10 mouse cellular contexts compared by ENCODE assay signal in the genomic region with DNA sequence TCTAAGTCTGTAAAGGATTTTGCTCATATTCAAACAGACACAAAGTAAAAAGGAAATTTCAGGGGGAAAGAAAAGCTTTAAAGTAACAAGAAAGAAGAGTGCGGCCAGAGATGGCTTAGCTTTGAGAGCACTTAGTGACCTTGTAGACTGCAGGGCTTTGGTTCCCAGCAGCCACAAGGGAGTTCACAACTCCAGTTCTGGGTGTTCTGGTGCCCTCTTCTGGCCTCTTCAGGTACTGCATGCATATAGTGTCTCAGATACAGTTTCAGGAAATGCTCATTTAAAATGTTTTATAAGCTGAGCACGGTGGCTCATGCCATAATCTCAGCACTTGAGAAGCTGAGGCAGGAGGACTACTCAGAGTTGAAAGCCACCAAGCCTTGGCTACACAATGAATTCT. TPM values are rescaled to one million over a fixed set of nuclear protein-coding genes. Genes with fewer than 3 reads are reported as not detected.
A peak's percentile ranks its signal among the peaks of the same experiment; 100 is the strongest.
DNase-seq lines count a peak whose midpoint lies in the region; ATAC-seq and TF ChIP-seq lines count a peak whose summit lies in the region.
"Had no signal": no experiment of that assay in that cellular context is flagged by ENCODE, and none has a peak within 500 bp of the region (broad histone marks: within the 10 kb centered on the region; RNA-seq: fewer than 3 reads in every experiment).

No protein-coding gene starts in this region.

- H3K4me3 ChIP-seq in lung, adult 2 months (replicated peaks; ENCODE audit: extremely low read depth, low read depth, low read length): no peak overlapping the region
- H3K4me3 ChIP-seq: embryonic facial prominence, embryonic 13.5 days; hindbrain, embryonic 15.5 days had no signal

- ATAC-seq in erythroblast, adult 5-6 weeks (replicated peaks; ENCODE audit: low FRiP score, poor library complexity, severe bottlenecking): no peak; the same call in 1 of the 2 replicates

- peak; percentile 28 for TF ChIP-seq CTCF in lung, adult 2 months (IDR thresholded peaks at IDR 0.05; ENCODE audit: insufficient read depth, low read length)

- no peaks in the 10 kb centered on the region for H3K27me3 ChIP-seq in splenic B cell, adult 2 months (ENCODE audit: control insufficient read depth, insufficient read depth, low read length, poor library complexity, severe bottlenecking)
- H3K27me3 ChIP-seq: embryonic facial prominence, embryonic 13.5 days; hindbrain, embryonic 15.5 days had no signal

- no peaks in the 10 kb centered on the region for H3K36me3 ChIP-seq in splenic B cell, adult 2 months (ENCODE audit: control insufficient read depth, insufficient read depth, low read length, poor library complexity, severe bottlenecking)
- H3K36me3 ChIP-seq: embryonic facial prominence, embryonic 13.5 days; hindbrain, embryonic 15.5 days had no signal

- H3K4me1 ChIP-seq in lung, adult 2 months (ENCODE audit: control insufficient read depth, insufficient read depth, low read length): no peaks in the 10 kb centered on the region
- H3K4me1 ChIP-seq: embryonic facial prominence, embryonic 13.5 days; hindbrain, embryonic 15.5 days had no signal

- TF ChIP-seq POLR2A in lung, adult 2 months (IDR thresholded peaks at IDR 0.05; ENCODE audit: borderline replicate concordance, extremely low read depth, low read depth, low read length): no peak

- 77% methylated on average over 2 of the region's 2 CpGs for WGBS in lung, adult 2 months

- peak; percentile 49 for DNase-seq in embryo, embryonic 10.5 days (ENCODE audit: low spot score)
- no peak for DNase-seq in embryo, embryonic 10 days (ENCODE audit: low spot score)
- DNase-seq in lung, adult 2 months: no peak
- DNase-seq in lung, adult 18-20 months: no peak
- DNase-seq in c-Kit-negative CD71-positive TER-119-positive erythroid progenitor cells, embryonic 14.5 days (ENCODE audit: low read depth, low spot score): peak; percentile 22
- peak; percentile 47 for DNase-seq in splenic B cell, adult 2 months (ENCODE audit: low read depth, low spot score)
- no peak for DNase-seq in left cerebral cortex, adult 9 months (ENCODE audit: low spot score in 2 of 2)

RNA-seq across cellular contexts. Expression of a gene that starts 55.4 kb away (rescaled TPM):
- 24.8 and 28.2 TPM in 2 replicates for polyA plus RNA-seq in lung, adult 2 months (2012; rRNA removed)
- 19.4 and 22.3 TPM in 2 replicates for total RNA-seq in erythroblast, adult 5-6 weeks (2015; ENCODE audit: low replicate concordance)
- total RNA-seq in erythroblast, adult 5-6 weeks (2017; ENCODE audit: low replicate concordance): 40.6 and 47.5 TPM in 2 replicates

RNA-seq across cellular contexts. Expression of a gene that starts 59.7 kb away (rescaled TPM):
- polyA plus RNA-seq in lung, adult 2 months (2012; rRNA removed): 1.0 and 2.7 TPM in 2 replicates
- total RNA-seq in erythroblast, adult 5-6 weeks (2015; ENCODE audit: low replicate concordance): 0.84 TPM in 1 of 2 replicates, not detected in the other
- total RNA-seq in erythroblast, adult 5-6 weeks (2017; ENCODE audit: low replicate concordance): 0.28 and 0.34 TPM in 2 replicates

Comparison
In these comparisons a context has a peak if more than half of its experiments do, and no peak if none do; other contexts are left out.
1. DNase-seq: peak in embryo, embryonic 10.5 days (single experiment), c-Kit-negative CD71-positive TER-119-positive erythroid progenitor cells, embryonic 14.5 days (single experiment) and splenic B cell, adult 2 months (single experiment); none in embryo, embryonic 10 days (single experiment), lung, adult 2 months (single experiment), lung, adult 18-20 months (0 of 2) and left cerebral cortex, adult 9 months (0 of 2).